Mouse (Mus musculus) heart, embryonic 16.5 days (tissue): ENCODE data around the gene 5830411N06Rik. TPM values are rescaled to one million over a fixed set of nuclear protein-coding genes. Genes with fewer than 3 reads are reported as not detected.

Experiments
- ATAC-seq: fragments of 200-750 bp; cut with Nextera tagmentation; replicated peaks from 2 replicates; pipeline ENCODE4 v1.8.0; 2017; ENCODE audit warnings: moderate number of reproducible peaks; ENCODE audit not compliant: insufficient read depth, low FRiP score; ENCODE audit errors: extremely low read depth
- H3K27ac ChIP-seq: fragments of 300-500 bp; sonication (generic); 2 replicates; pipeline ENCODE4 v1.5.1; 2014; ENCODE audit warnings: mild to moderate bottlenecking, low read length, control low read depth, moderate library complexity
- H3K27me3 ChIP-seq: fragments of 300-500 bp; sonication (generic); 2 replicates; pipeline ENCODE4 v1.6.1; 2014; ENCODE audit warnings: low read length, mixed read lengths; ENCODE audit not compliant: control insufficient read depth, insufficient read depth
- H3K36me3 ChIP-seq: fragments of 300-500 bp; sonication (generic); 2 replicates; pipeline ENCODE4 v1.6.1; 2014; ENCODE audit not compliant: control insufficient read depth, insufficient read depth
- H3K4me1 ChIP-seq: fragments of 300-500 bp; sonication (generic); 2 replicates; pipeline ENCODE4 v1.6.1; 2014; ENCODE audit warnings: low read length, mixed read lengths; ENCODE audit not compliant: control insufficient read depth, insufficient read depth
- H3K4me2 ChIP-seq: fragments of 300-500 bp; sonication (generic); 2 replicates; pipeline ENCODE4 v1.6.1; 2014; ENCODE audit warnings: low read depth, mild to moderate bottlenecking, control low read depth, low read length
- H3K4me3 ChIP-seq: fragments of 300-500 bp; sonication (generic); 2 replicates; pipeline ENCODE4 v1.5.1; 2014; ENCODE audit warnings: mild to moderate bottlenecking, control low read depth, low read length
- H3K9ac ChIP-seq: fragments of 300-500 bp; sonication (generic); 2 replicates; pipeline ENCODE4 v1.6.1; 2014; ENCODE audit warnings: low read length, control low read depth
- H3K9me3 ChIP-seq: fragments of 300-500 bp; sonication (generic); replicated peaks from 2 replicates; pipeline ENCODE4 v1.6.1; 2016; ENCODE audit warnings: low read length; ENCODE audit not compliant: control insufficient read depth
- WGBS: fragments of 180-500 bp; shearing (Covaris S2); extraction: QIAGEN DNeasy Blood & Tissue Kit; methylation state at CpG from one replicate; pipeline ENCODE4 v1.1.7; 2014; 5-methylcytosine and 5-hydroxymethylcytosine counted together
- polyA plus RNA-seq: library from polyadenylated mRNA; unstranded; fragments of >200 nt; fragmentation: Nextera tagmentation; extraction: Ambion mirVana; gene quantifications from 2 replicates; pipeline ENCODE4 v1.2.1, GENCODE M21; 2015

The 5830411N06Rik gene
- 0.31 and 1.4 TPM in 2 replicates for polyA plus RNA-seq

DNA sequence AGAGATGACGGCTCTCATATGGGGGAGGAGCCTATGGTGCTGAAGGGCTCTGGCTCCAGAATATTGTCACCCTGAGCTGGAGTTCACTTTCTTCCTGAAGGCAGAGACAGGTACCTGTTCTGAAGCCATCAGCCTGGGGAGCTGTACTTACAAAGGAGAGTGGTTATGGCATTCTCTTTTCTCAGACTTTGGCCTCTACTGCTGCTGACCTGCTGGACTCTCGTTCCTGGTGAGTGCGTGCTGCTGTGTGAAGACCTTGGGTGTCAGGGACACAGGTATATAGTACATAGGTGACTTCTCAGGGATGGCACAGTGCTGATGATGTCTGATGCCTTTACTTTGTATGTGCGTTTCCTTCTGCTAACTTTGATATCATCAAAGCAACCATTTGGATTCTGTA is at the start of gene 5830411N06Rik:
Gene 5830411N06Rik (plus strand): TSS at position 69 of the 400 bp plus-strand sequence.
- no peaks in the 10 kb centered on the region for H3K4me1 ChIP-seq
- ATAC-seq, result no peak
- H3K9ac ChIP-seq, result no peak within 1 kb of the TSS
- no peaks in the 10 kb centered on the region for H3K9me3 ChIP-seq
- no peak within 1 kb of the TSS for H3K27ac ChIP-seq
- H3K4me3 ChIP-seq, result no peak within 1 kb of the TSS
- H3K36me3 ChIP-seq, result no peaks in the 10 kb centered on the region
- WGBS, result 73% methylated on average over 4 of the region's 4 CpGs
- no peak within 1 kb of the TSS for H3K4me2 ChIP-seq
- no peaks in the 10 kb centered on the region for H3K27me3 ChIP-seq

DNA sequence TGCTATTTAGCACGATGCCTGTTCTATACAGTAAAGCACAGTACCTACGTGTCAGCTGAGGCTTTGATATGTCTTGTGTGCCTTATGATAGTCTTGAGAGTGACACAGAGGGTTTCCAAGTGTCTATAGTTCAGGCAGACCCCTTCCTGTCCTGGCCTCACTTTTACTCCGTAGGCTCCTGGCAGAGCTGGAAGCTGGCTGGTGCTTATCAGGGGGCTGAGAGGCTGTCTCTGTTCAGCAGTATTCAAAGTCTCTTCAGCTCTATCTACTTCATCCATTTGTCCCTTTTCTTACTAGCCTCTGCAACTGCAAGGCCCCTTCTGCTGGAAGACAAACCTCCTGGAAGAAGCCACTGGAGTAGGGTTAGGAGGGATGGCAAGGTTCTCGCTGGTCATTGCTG is 46.0 kb upstream of the 5830411N06Rik start:
- WGBS, result 70% methylated on average over 4 of the region's 4 CpGs
- Histone ChIP-seq H3K4me2 (no peak overlapping the region), H3K27ac (no peak overlapping the region), H3K4me1 (no peaks in the 10 kb centered on the region), H3K4me3 (no peak overlapping the region), H3K27me3 (no peaks in the 10 kb centered on the region; the same call in 1 of the 2 replicates), H3K9ac (no peak overlapping the region), H3K36me3 (no peaks in the 10 kb centered on the region), H3K9me3 (no peaks in the 10 kb centered on the region)
- no peak for ATAC-seq

GRCm38 (mm10) chr7:140205864-140206263 is 41.2 kb upstream of the 5830411N06Rik start, which contains the start of gene Olfr524:
Gene Olfr524, minus strand, starts transcription at chr7:140205964.
- H3K9ac ChIP-seq, result no peak within 1 kb of the TSS
- no peaks in the 10 kb centered on the region; the same call in 1 of the 2 replicates for H3K27me3 ChIP-seq
- no peaks in the 10 kb centered on the region for H3K4me1 ChIP-seq
- H3K36me3 ChIP-seq, result no peaks in the 10 kb centered on the region
- no peaks in the 10 kb centered on the region for H3K9me3 ChIP-seq
- H3K27ac ChIP-seq, result peak within 1 kb of the TSS; percentile 23; the same call in 1 of the 2 replicates
- ATAC-seq, result no peak
- H3K4me3 ChIP-seq, result no peak within 1 kb of the TSS
- no peak within 1 kb of the TSS for H3K4me2 ChIP-seq

DNA sequence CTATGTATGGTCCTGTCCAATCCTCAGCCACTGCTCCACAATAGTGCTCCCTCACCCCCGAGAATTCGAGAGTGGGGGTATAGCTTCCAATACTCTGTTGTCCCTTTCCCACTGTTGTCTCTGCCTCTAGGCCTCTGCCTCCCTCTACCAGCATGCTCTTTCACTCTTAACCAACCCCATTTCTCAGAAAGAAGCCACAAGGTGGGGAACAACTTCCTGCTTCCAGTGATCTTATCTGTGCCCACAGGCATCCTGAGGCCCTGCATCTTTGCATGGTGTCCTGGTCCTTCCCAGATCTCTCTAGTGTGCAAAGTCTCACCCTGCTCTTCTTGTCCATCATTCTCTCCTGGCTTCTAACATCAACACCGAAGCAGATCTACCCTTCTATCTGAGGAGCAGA is 40.2 kb upstream of the 5830411N06Rik start:
- Histone ChIP-seq H3K9me3 (no peaks in the 10 kb centered on the region), H3K4me2 (no peak overlapping the region), H3K27me3 (no peaks in the 10 kb centered on the region; the same call in 1 of the 2 replicates), H3K4me1 (no peaks in the 10 kb centered on the region), H3K36me3 (no peaks in the 10 kb centered on the region), H3K4me3 (no peak overlapping the region), H3K27ac (peak overlapping the region; percentile 25; the same call in 1 of the 2 replicates), H3K9ac (no peak overlapping the region)
- 79% methylated on average over 3 of the region's 3 CpGs for WGBS
- ATAC-seq, result no peak

DNA sequence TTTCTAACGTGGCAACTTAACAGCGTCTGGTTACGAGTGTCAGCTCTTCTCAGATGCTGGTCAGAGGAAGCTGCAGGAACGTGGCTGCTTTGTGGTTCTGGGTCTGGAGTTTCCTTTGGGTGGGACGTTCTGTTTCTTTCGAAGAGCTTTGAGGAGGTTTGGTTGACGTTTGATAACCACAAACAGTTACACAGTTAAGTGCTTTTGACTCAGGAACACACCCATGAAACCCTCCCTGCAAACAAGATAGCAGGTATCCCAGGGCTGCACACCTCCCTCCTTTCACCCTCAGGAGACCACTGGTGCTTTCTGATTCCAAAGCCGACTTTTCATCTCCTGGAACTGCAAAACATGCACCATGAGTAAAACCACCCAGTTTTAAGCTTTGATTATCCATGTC is 38.9 kb upstream of the 5830411N06Rik start:
- Histone ChIP-seq H3K9me3 (no peaks in the 10 kb centered on the region), H3K4me3 (no peak overlapping the region), H3K4me1 (no peaks in the 10 kb centered on the region), H3K36me3 (no peaks in the 10 kb centered on the region), H3K4me2 (no peak overlapping the region), H3K27ac (no peak overlapping the region), H3K9ac (no peak overlapping the region), H3K27me3 (no peaks in the 10 kb centered on the region; the same call in 1 of the 2 replicates)
- no peak for ATAC-seq
- 61% methylated on average over 8 of the region's 8 CpGs for whole genome bisulfite sequencing

GRCm38 (mm10) chr7:140208677-140209076 is 38.4 kb upstream of the 5830411N06Rik start:
- no peaks in the 10 kb centered on the region for H3K9me3 ChIP-seq
- WGBS, result 53% methylated on average over 3 of the region's 3 CpGs
- H3K36me3 ChIP-seq, result no peaks in the 10 kb centered on the region
- H3K9ac ChIP-seq, result no peak overlapping the region
- no peak overlapping the region for H3K27ac ChIP-seq
- H3K27me3 ChIP-seq, result no peaks in the 10 kb centered on the region; the same call in 1 of the 2 replicates
- H3K4me3 ChIP-seq, result no peak overlapping the region
- no peaks in the 10 kb centered on the region for H3K4me1 ChIP-seq
- no peak overlapping the region for H3K4me2 ChIP-seq
- no peak for ATAC-seq

- H3K9ac ChIP-seq, result no peak overlapping the region
- H3K27ac ChIP-seq, result no peak overlapping the region
- WGBS, result 65% methylated on average over 5 of the region's 5 CpGs
- H3K4me2 ChIP-seq, result no peak overlapping the region
- H3K4me3 ChIP-seq, result no peak overlapping the region
- no peaks in the 10 kb centered on the region for H3K9me3 ChIP-seq
- no peaks in the 10 kb centered on the region for H3K4me1 ChIP-seq
- no peak for ATAC-seq
- no peaks in the 10 kb centered on the region for H3K27me3 ChIP-seq
- H3K36me3 ChIP-seq, result no peaks in the 10 kb centered on the region
Measured at GRCm38 (mm10) chr7:140213841-140214240, 33.2 kb upstream of the 5830411N06Rik start.

GRCm38 (mm10) chr7:140217967-140218366 is 29.1 kb upstream of the 5830411N06Rik start, which contains the start of gene Cd163l1:
Gene Cd163l1, plus strand, starts transcription at chr7:140218267.
- Histone ChIP-seq H3K4me3 (no peak within 1 kb of the TSS), H3K27ac (no peak within 1 kb of the TSS), H3K27me3 (no peaks in the 10 kb centered on the region), H3K36me3 (no peaks in the 10 kb centered on the region), H3K9me3 (no peaks in the 10 kb centered on the region), H3K4me1 (no peaks in the 10 kb centered on the region), H3K4me2 (no peak within 1 kb of the TSS), H3K9ac (no peak within 1 kb of the TSS)
- ATAC-seq, result no peak
- WGBS, result 76% methylated on average over 2 of the region's 2 CpGs

DNA sequence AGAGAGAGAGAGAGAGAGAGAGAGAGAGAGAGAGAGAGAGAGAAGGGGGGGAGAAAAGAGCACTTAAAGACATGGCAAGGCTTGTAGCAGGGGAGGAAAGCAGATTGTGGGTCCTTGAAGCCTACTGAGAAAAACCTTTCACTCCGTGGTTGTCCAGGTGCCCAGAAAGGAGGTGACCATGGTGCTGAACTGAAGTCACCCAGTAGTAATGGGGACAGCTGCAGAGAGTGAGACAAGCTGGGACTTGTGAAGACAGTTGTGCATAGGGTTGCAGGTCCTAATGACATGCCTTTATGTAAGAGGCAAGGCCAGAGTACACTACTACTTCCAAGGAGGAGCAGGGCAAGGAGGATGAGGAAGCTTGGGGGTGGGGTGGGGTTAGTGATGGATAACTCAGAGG is 27.8 kb upstream of the 5830411N06Rik start:
- Histone ChIP-seq H3K9ac (no peak overlapping the region), H3K27ac (no peak overlapping the region), H3K36me3 (no peaks in the 10 kb centered on the region), H3K27me3 (no peaks in the 10 kb centered on the region), H3K9me3 (no peaks in the 10 kb centered on the region), H3K4me2 (no peak overlapping the region), H3K4me1 (no peaks in the 10 kb centered on the region), H3K4me3 (no peak overlapping the region)
- whole genome bisulfite sequencing, result 9% methylated on average over 1 of the region's 1 CpGs
- ATAC-seq, result no peak
